Mouse (Mus musculus) thymus, adult 18-20 months (tissue): ENCODE measurements around the gene Tigd4.

Experiments
- DNase-seq, 2 experiments: peaks; one replicate each; pipeline ENCODE4 v3.0.0; 2022; ENCODE audit warnings: mixed read lengths in 2 of 2

Tigd4 gene

DNA sequence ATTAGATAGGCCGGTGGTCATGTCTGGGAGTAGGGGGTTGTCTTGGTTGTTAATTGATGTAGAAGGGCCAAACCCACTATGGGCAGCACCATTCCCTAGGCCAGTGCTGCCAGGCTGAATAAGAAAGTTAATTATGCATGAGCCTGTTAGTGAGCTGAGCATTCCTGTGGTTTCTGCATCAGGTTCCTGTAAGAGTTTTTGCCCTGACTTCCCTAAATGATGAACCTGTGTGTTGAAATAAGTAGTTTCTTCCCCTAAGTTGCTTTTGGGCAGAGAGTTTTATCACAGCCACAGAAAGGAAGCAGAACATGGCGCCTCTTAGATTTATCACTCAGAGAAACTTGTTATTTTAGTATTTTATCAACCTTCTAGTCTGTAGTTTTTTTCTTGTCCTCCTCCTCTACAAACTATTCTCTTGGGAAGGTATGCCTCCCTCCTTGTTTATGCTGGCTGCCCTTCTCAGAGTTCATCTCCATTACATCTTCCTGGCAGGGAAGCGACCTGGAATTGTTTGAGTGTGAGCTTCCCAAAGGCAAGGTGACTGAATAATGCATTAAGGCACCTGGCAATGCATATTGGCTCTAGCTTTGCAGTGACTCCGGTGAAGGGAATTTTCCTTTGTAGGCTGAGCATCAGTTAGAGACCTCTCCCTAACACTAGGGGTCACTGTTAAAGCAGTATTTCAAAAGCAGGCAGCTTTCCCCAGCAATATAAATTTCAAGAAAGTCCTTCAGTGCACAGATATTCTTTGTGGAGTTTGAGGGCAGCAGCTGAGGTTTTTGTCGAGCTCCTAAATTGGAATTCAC is 21.9 kb downstream of the Tigd4 start:
- DNase-seq, result no peak

DNA sequence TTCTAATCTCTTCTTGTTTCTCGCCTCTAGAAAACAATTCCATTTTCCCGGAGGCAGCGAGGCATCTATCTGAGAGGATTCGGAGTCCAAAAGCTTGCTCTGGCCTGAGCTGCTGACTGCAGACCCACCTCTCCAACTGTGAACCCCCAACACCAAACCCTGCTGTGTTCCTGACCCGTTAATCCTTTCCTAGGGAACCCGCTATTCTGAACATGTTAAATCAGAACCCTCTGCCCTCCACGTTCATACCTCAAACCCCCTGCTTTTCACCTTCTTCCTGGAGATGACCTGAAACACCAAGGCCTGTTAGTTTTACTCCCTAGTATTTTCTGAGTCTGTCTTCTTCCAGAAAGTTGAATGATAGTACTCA is 22.5 kb downstream of the Tigd4 start:
- no peak for DNase-seq

DNA sequence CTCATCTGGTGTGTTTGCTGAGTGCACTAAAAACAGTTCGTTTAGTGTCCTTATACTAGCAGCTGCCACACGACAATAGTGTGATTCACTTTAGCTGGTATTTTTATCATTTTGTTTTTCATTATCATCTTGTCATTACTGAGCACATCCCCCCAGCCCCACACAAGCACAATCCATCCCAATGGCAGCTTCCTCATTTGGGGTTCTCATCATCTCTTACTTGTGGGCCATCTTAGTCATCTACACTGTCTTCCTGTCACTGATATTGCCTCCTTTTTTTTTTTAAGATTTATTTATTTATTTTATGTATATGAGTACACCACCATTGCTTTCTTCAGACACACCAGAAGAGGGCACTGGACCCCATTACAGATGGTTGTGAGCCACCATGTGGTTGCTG is 25.3 kb downstream of the Tigd4 start:
- DNase-seq, result no peak

DNA sequence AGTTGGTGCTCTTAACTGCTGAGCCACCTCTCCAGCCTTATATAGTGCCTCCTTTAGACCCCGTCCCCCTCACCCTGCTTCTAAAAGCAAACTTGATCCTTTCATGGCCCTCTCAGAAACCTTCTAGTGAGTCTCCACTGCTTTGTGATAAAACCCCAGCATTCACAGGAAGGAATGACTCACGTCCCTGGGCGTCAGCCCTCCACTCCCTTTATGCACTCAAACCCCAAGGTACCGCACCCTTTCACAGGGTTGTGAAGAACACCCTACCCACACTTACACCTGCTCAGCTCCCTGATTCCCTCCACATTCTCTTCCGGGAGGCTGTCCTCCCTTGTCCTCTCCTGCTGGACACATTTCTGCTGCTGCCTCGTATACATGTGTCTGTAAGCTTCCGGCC is 25.7 kb downstream of the Tigd4 start:
- no peak for DNase-seq

DNA sequence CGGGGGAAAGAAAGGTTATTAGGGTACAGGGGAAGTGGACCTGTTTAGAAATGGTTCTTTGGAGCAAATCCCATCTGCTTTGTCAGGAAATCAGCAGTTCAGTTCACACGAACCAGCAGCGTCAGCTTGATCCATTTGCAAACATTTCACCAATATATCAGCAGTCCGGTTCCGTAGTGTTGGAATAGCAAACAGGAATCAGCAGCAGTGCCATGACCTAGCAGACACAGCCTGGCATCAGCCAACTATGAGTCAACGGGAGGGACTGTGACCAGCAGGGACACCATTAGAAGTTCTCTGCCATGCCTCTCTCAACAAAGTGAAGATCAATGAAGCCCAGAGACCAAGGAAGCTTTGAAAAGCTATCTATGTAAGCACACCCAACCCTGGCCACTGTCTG is 26.4 kb downstream of the Tigd4 start:
- DNase-seq, result no peak

DNA sequence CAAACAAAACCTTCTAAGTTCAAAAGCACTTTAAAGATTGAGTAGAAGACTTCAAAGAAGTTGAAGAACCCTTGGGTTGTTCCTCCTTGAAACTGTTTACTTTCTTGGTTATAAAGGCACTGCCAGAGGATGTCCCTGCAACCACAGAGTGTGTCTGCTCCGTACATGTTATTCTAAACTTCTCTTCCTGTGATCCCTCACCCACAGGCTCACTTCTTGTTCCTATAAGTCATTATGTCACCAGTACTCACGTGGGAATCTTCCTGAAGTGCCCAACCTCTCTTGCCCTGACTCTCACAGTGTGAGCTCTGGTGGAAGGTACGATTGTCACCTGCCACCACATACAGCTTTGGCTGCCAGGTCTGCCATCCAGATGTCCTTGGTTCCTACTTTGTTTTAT is 28.7 kb downstream of the Tigd4 start:
- DNase-seq, result no peak

DNA sequence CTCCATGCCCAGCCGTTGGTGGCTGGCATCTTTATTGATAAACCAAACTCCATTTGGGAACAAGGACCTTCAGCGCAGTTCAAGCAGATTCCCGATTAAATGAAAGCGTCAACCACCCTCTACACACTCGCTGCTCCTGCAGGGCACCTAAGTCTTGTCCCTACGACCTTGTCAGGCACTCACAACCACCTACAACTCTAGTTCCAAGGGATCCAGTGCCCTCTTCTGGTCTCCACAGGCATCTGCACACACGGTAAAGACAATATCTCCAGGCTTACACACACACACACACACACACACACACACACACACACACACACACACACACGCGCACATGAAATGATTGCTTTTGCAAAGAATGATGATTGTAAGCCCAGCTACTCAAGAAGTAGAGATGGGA is 38.2 kb downstream of the Tigd4 start:
- no peak for DNase-seq

DNA sequence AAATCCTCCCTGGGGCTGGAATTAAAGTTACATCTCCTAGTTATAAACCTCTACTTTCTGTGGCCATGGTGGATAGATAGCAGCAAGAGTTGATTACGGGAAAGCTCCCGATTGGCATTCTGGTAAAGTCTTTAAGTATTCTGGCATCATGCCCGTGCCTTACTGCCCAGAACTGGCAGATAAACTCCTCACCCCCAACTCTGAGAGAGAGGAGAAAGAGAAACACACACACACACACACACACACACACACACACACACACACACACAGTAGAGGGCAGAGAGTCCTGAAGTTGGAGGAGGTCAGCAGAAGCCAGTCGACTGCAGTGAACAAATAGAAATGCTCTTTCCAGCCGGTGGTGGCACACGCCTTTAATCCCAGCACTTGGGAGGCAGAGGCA is 43.7 kb downstream of the Tigd4 start:
- DNase-seq, result no peak

DNA sequence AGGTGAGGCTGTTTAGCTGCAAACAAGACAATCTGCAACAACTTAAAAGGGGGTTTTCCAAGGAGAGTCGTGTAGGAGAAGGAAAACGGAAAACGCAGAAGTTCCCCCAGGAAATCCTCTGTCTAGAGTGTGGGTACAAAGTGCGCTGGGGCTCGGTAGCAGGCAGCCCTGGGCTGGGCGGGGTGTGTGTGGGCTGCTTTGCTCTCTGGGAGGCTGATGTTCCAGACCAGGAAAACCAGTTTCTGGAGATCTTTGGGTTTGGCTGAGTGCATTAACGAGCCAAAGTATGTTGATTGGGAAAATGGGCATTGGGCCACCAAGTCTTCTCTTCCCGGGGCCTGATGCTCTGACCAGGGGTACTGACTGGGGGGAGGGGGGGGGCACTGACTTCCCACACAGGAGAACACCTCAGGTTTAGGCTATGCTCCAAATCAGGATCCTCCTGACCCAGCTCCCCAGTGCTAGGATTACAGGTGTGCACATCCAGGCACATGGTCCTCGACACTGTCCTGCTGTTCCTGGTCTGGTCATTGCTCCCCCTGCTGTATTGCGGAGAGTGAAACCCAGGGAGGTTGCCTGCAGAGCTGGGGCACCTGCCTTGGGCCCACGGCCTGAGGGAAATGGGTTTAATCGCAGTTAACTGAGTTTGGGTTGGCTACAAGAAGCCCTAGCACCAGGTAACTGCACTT is 44.7 kb downstream of the Tigd4 start:
- no peak for DNase-seq

DNA sequence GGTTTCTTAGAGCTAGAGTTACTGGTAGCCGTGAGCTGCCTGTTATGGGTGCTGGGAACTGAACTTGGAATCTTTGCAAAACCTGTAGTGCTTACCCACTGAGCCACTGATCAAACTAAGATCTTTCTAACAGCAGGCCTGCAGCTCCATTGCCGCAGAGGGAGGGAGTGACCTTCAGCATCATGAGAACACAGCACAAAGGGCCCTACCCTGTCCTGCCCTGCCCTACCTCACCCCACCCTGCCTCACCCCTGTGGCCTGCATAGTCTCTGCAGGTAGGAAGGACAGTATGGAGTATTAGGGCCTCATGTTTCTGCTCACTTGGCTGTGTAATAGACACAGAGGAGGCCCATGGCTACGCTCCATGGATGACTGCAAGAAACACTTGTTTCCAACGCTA is 45.5 kb downstream of the Tigd4 start:
- DNase-seq, result no peak

DNA sequence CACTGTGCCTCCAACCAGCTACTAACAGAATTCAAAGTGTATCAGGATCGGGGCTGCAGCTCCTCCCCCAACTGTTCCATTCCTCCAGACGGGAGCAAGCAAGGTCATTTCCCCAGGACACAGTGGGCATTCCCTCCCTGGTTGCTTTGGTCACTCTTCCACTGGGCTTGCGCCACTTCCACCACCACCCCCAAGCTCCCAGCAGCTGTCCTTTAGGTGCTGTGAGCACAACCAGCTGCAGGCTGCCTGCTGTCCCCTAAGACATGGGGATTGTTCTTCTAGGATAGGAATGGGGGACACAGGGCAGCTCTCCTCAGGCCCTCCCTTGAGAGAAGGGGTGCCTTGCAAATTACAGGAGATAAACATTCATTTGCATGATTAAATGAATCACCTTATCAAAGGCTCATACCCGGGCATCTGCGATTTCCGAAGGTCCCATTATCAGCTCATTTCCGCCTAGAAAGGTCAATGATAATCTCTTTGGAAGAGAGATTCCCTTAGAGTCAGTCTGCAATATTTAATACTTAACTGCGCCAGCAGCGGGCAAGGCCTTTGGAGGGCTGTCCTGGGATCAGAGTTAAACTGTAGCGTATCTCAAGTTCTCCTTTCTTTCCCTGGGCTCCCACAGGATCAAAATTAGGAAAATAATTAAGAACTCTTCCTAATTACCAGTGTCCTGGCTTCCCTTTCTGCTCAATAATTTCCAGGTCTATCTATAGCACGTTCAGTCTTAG is 46.6 kb downstream of the Tigd4 start:
- DNase-seq, result no peak

DNA sequence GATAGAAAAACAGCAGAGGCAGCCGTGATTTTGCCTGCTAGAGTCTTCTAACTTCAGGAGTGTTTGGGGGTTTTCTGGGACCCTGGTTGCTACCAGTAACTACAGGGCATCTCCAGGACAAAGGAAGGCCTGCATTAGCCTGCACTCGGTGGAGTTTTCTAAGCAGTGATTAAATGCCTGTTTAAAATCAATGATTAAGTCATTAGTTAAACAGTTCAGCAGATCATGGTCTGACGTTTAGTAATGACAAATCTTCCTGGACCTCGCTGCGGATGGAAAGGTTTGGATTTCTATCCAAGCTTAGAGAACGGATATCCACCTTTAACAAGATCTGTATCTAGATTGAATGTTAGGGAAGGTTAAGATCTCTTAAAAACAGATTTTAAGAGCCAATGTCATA is 47.2 kb downstream of the Tigd4 start:
- no peak for DNase-seq

DNA sequence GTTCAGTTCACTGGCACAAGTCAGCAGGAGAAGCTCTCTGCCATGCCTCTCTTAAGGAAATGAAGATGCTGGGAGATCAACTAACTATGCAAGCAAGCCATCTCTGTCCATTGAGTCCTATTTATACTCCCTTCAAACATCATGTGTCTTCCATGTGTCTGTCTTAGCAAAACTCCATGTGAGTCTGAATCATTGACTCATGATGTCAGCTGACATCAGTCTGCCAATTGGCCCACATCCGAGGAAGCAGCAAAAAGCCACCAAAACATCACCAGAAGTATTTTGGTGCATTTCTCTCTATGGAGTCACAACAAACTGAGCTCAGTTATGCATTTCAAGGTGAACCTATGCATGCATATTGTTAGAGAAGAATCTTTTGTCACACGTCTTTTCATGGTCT is 48.0 kb downstream of the Tigd4 start:
- no peak for DNase-seq

DNA sequence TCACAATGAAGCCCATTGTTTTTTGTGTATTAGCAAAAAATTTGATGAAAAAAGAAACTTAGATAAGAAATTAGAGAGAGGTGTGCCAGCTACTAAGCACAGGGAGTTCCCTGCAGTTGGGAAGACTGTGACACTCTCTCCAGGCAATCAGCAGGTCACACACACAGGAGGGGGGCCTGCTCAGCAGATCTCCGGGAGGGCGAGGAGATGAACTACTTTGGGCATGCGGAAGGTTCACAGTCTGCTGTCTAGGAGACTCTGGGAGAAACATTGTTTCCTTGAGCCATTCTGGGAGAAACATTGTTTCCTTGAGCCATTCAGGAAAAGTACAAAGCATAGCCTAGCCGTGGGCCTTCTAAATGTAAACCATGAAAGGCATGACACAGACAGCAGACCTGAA is 49.6 kb downstream of the Tigd4 start:
- DNase-seq, result no peak

DNA sequence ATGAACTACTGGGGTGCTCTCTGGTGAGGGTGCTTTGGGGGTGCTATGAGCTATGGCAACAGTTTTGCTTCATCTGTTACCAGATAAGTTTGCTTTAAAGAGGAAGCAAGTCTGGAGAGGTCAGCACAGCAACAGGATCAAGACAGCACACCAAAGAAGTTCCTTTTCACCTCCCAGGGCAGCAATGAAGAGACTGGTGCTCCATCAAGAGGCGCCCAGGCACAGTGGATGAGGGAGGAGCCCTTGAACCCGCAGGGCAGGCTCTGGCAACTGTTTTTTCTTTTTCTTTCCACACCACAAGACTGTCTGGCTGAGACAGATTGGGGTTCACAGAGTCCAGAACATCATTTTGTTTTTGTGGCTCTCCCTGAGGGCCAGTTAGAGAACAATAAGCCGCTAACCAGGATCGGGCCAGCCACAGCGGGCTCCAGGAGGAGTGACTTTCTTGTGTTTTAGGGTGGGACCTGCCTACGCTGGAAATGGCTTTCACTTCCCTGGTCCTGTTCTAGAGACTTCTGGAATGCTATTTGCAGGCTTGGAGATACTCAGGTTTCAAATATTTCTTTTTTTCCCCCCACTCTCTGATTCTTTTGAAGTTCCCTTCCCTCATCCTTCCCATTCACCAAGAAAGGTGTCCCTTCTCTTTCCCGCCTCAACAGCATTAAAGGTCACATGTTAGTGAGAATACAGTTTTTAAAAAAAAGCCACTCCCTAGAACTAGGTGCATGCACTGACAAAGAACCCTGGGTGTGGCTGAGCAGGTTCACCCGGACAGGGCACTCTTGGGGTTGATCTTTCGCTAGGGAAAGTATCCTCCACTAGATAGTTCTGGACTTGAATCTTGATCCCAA is 52.0 kb downstream of the Tigd4 start:
- DNase-seq, result no peak

DNA sequence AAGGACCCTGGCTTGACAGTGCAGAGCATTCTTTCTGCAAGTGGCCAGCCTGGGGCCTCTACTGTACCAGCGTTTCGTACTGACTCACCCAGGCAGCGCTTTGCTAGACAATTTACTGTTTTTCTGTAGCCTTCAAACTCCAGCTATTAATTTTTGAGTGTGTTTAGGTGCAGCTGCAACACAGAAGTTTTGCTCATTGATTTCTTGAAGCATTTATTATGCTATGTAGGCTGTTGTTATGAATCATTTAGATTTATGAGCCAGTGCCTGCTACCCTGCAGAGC is 52.6 kb downstream of the Tigd4 start:
- DNase-seq, result no peak

DNA sequence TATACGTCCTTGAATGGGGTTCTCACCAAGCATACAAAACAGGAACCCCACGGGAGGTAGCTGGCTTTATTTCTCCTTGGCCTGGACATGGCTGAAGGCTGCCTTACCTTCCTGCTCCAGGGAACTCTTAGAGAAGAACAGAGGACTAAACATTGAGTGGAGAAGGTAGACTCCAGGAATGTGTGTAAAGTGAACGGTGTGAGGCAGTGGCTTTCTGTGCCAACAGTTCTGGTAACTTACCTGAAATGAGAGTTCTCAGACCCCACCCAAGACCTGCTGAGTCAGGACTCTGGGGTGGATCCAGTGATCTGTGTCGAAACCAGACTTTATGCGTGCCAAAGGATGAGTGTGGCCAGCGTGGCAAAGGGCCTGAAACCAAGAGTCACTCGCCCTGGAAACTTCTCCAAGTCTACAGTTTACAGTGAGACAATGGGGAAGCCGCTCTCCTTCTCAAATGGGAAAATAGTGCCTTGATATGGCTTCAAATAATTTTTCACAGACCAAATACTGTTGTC is 53.0 kb downstream of the Tigd4 start:
- no peak for DNase-seq
